Mouse (Mus musculus) spleen, adult 10 weeks (tissue): ENCODE measurements around the gene Gm12169. TPM values are rescaled to one million over a fixed set of nuclear protein-coding genes. Genes with fewer than 3 reads are reported as not detected.

Experiments used
- polyA plus RNA-seq: library from polyadenylated mRNA; stranded (reverse); fragments of 350-450 nt; fragmentation: Illumina TruSeq; extraction: RNeasy Lipid Tissue Mini Kit (QIAGEN cat#74804); gene quantifications from one replicate; pipeline ENCODE4 v1.2.3, GENCODE M21; 2015; ENCODE audit warnings: low replicate concordance; ENCODE audit not compliant: insufficient read depth

The Gm12169 gene
- not detected for polyA plus RNA-seq

GRCm38 (mm10) chr11:46523912-46524311, at the start of gene Gm12169:
Gene Gm12169, plus strand, starts transcription at chr11:46524212.

GRCm38 (mm10) chr11:46571327-46571726, 47.3 kb downstream of the Gm12169 start, which contains the start of gene BC053393:
Gene BC053393, plus strand, starts transcription at chr11:46571536.

Other genes starting within 250 kb of the Gm12169 start
- gene Cyfip2, start 211.4 kb upstream of the Gm12169 start, polyA plus RNA-seq, result 104 TPM
- 53.5 TPM for gene Itk, start 134.7 kb upstream of the Gm12169 start, polyA plus RNA-seq
- 2.8 TPM for gene Fam71b, start 127.7 kb upstream of the Gm12169 start, polyA plus RNA-seq
- gene Med7, start 87.3 kb upstream of the Gm12169 start, polyA plus RNA-seq, result 72.8 TPM
- gene Havcr2, start 69.3 kb upstream of the Gm12169 start, polyA plus RNA-seq, result 37.9 TPM
- not detected for gene BC053393, start 47.3 kb downstream of the Gm12169 start, polyA plus RNA-seq
- not detected for gene Dppa1, start 105.0 kb downstream of the Gm12169 start, polyA plus RNA-seq
- 1.1 TPM for gene Timd2, start 182.8 kb downstream of the Gm12169 start, polyA plus RNA-seq
- gene Havcr1, start 210.9 kb downstream of the Gm12169 start, polyA plus RNA-seq, result 9.5 TPM